Mouse (Mus musculus) testis, adult 2 months (tissue): ENCODE measurements around the gene Fam120a.

Experiments used
- CTCF ChIP-seq: fragments of 200-500 bp; IDR thresholded peaks from 2 replicates; pipeline ENCODE4 v1.5.1; 2012; ENCODE audit warnings: low read depth, mild to moderate bottlenecking, inconsistent platforms, low read length, moderate library complexity; ENCODE audit not compliant: control insufficient read depth, insufficient read depth, insufficient replicate concordance
- POLR2A ChIP-seq: fragments of 200-500 bp; IDR thresholded peaks from 2 replicates; pipeline ENCODE4 v1.6.1; 2012; ENCODE audit warnings: low read depth, mild to moderate bottlenecking, inconsistent platforms, low read length, moderate library complexity; ENCODE audit not compliant: control insufficient read depth

- no peak for TF ChIP-seq CTCF
- no peak for TF ChIP-seq POLR2A
Measured at GRCm38 (mm10) chr13:48905458-48905857, 62.4 kb downstream of the Fam120a start.
